Mouse (Mus musculus): ENCODE data around the gene Wfdc8. TPM values are rescaled to one million over a fixed set of nuclear protein-coding genes. Genes with fewer than 3 reads are reported as not detected.

Gene Wfdc8
- polyA plus RNA-seq (2012; rRNA removed) = 0.04 TPM in 1 of 2 replicates, not detected in the other

GRCm38 (mm10) chr2:164613471-164613870 lies at the start of gene Wfdc8, which contains the start of gene Wfdc6b:
TSS of gene Wfdc8 (minus strand) at chr2:164613626.
TSS of gene Wfdc6b (plus strand) at chr2:164613522.

GRCm38 (mm10) chr2:164656483-164656882 lies 43.1 kb upstream of the Wfdc8 start, which contains the start of gene Wfdc9:
TSS of gene Wfdc9 (minus strand) at chr2:164656583.

GRCm38 (mm10) chr2:164655858-164656257 lies 42.4 kb upstream of the Wfdc8 start, which contains the start of gene Wfdc10:
TSS of gene Wfdc10 (plus strand) at chr2:164656046.

GRCm38 (mm10) chr2:164638696-164639095 lies 25.3 kb upstream of the Wfdc8 start, which contains the start of gene Wfdc16:
TSS of gene Wfdc16 (minus strand) at chr2:164638796.

GRCm38 (mm10) chr2:164593494-164593893 lies 19.9 kb downstream of the Wfdc8 start, which contains the start of gene Eppin:
TSS of gene Eppin (minus strand) at chr2:164593594.

GRCm38 (mm10) chr2:164585025-164585725 lies 28.3 kb downstream of the Wfdc8 start, which contains the start of gene Wfdc6a:
TSS of gene Wfdc6a (minus strand) at chr2:164585447.

GRCm38 (mm10) chr2:164573359-164573758 lies 40.1 kb downstream of the Wfdc8 start, which contains the start of gene Spint3:
TSS of gene Spint3 (minus strand) at chr2:164573459.

GRCm38 (mm10) chr2:164562391-164563188 lies 50.8 kb downstream of the Wfdc8 start, which contains the start of gene Wfdc2:
TSS of gene Wfdc2 (plus strand) at chr2:164562413.

Other genes with a start within 250 kb of the Wfdc8 start
- 0.16 and 1.3 TPM in 2 replicates for gene Slpi, start 224.5 kb downstream of the Wfdc8 start, polyA plus RNA-seq (2012; rRNA removed)
- gene Rbpjl, start 210.5 kb downstream of the Wfdc8 start, polyA plus RNA-seq (2012; rRNA removed) = 0.17 and 0.74 TPM in 2 replicates
- gene Matn4, start 208.5 kb downstream of the Wfdc8 start, polyA plus RNA-seq (2012; rRNA removed) = 14.9 and 118 TPM in 2 replicates
- gene Sdc4, start 169.7 kb downstream of the Wfdc8 start, polyA plus RNA-seq (2012; rRNA removed) = 3.3 and 8.2 TPM in 2 replicates
- gene Sys1, start 156.7 kb downstream of the Wfdc8 start, polyA plus RNA-seq (2012; rRNA removed) = 53.1 and 56.8 TPM in 2 replicates
- 10.3 and 10.7 TPM in 2 replicates for gene Gm20458, start 152.7 kb downstream of the Wfdc8 start, polyA plus RNA-seq (2012; rRNA removed)
- not detected in 2 replicates for gene Trp53tg5, start 139.9 kb downstream of the Wfdc8 start, polyA plus RNA-seq (2012; rRNA removed)
- gene Dbndd2, start 127.5 kb downstream of the Wfdc8 start, polyA plus RNA-seq (2012; rRNA removed) = 9.6 and 11.6 TPM in 2 replicates
- gene Pigt, start 116.1 kb downstream of the Wfdc8 start, polyA plus RNA-seq (2012; rRNA removed) = 82.2 and 101 TPM in 2 replicates
- gene Wfdc2, start 51.2 kb downstream of the Wfdc8 start, polyA plus RNA-seq (2012; rRNA removed) = 4.5 and 14.3 TPM in 2 replicates
- not detected in 2 replicates for gene Spint3, start 40.2 kb downstream of the Wfdc8 start, polyA plus RNA-seq (2012; rRNA removed)
- not detected in 2 replicates for gene Wfdc6a, start 28.2 kb downstream of the Wfdc8 start, polyA plus RNA-seq (2012; rRNA removed)
- gene Eppin, start 20.0 kb downstream of the Wfdc8 start, polyA plus RNA-seq (2012; rRNA removed) = not detected in 2 replicates
- gene Wfdc6b, start 104 bp downstream of the Wfdc8 start, polyA plus RNA-seq (2012; rRNA removed) = not detected in 2 replicates
- gene Wfdc16, start 25.2 kb upstream of the Wfdc8 start, polyA plus RNA-seq (2012; rRNA removed) = not detected in 2 replicates
- gene Wfdc10, start 42.4 kb upstream of the Wfdc8 start, polyA plus RNA-seq (2012; rRNA removed) = not detected in 2 replicates
- gene Wfdc9, start 43.0 kb upstream of the Wfdc8 start, polyA plus RNA-seq (2012; rRNA removed) = not detected in 2 replicates
- gene Wfdc11, start 60.5 kb upstream of the Wfdc8 start, polyA plus RNA-seq (2012; rRNA removed) = not detected in 2 replicates
- not detected in 2 replicates for gene Wfdc13, start 71.5 kb upstream of the Wfdc8 start, polyA plus RNA-seq (2012; rRNA removed)
- not detected in 2 replicates for gene Spint4, start 84.9 kb upstream of the Wfdc8 start, polyA plus RNA-seq (2012; rRNA removed)
- gene Spint5, start 101.7 kb upstream of the Wfdc8 start, polyA plus RNA-seq (2012; rRNA removed) = not detected in 2 replicates
- 1.0 and 1.1 TPM in 2 replicates for gene Wfdc3, start 132.3 kb upstream of the Wfdc8 start, polyA plus RNA-seq (2012; rRNA removed)
- gene Dnttip1, start 132.4 kb upstream of the Wfdc8 start, polyA plus RNA-seq (2012; rRNA removed) = 60.1 and 64.9 TPM in 2 replicates
- 143 and 191 TPM in 2 replicates for gene Ube2c, start 156.3 kb upstream of the Wfdc8 start, polyA plus RNA-seq (2012; rRNA removed)
- 0.54 and 60.3 TPM in 2 replicates for gene Tnnc2, start 166.3 kb upstream of the Wfdc8 start, polyA plus RNA-seq (2012; rRNA removed)
- gene Snx21, start 172.2 kb upstream of the Wfdc8 start, polyA plus RNA-seq (2012; rRNA removed) = 20.5 and 22.1 TPM in 2 replicates
- gene Acot8, start 191.3 kb upstream of the Wfdc8 start, polyA plus RNA-seq (2012; rRNA removed) = 30.2 and 33.6 TPM in 2 replicates
- 8.6 and 9.6 TPM in 2 replicates for gene Zswim3, start 191.5 kb upstream of the Wfdc8 start, polyA plus RNA-seq (2012; rRNA removed)
- 11.8 and 12.3 TPM in 2 replicates for gene Zswim1, start 209.1 kb upstream of the Wfdc8 start, polyA plus RNA-seq (2012; rRNA removed)
- gene Spata25, start 214.9 kb upstream of the Wfdc8 start, polyA plus RNA-seq (2012; rRNA removed) = 0.31 and 0.49 TPM in 2 replicates
- 126 and 143 TPM in 2 replicates for gene Ctsa, start 219.2 kb upstream of the Wfdc8 start, polyA plus RNA-seq (2012; rRNA removed)
- gene Neurl2, start 219.8 kb upstream of the Wfdc8 start, polyA plus RNA-seq (2012; rRNA removed) = 4.2 and 5.6 TPM in 2 replicates
- 62.6 and 75.4 TPM in 2 replicates for gene Pltp, start 244.1 kb upstream of the Wfdc8 start, polyA plus RNA-seq (2012; rRNA removed)